Mouse (Mus musculus) thymus, postnatal 10 days (tissue): ENCODE data around the gene Eif5a.
"Not testable (repeated sequence)": the region's sequence is repeated elsewhere in the genome, so short reads cannot be mapped to it uniquely, and the experiment has no call there.

Experiments
- DNase-seq, 2 experiments: peaks; one replicate each; pipeline ENCODE4 v3.0.0; 2021; ENCODE audit warnings: low spot score in 2 of 2

The Eif5a gene

GRCm38 (mm10) chr11:69921114-69922011, at the start of gene Eif5a:
TSS of gene Eif5a (minus strand) at chr11:69921958.
- DNase-seq = peak; percentile 100

- DNase-seq = no peak
These were observed 49.0 kb upstream of the Eif5a start for GRCm38 (mm10) chr11:69970775-69971174.

- no peak for DNase-seq
These were observed 48.5 kb upstream of the Eif5a start for GRCm38 (mm10) chr11:69970222-69970621.

- no peak for DNase-seq
These were observed 47.0 kb upstream of the Eif5a start for GRCm38 (mm10) chr11:69968793-69969192.

- no peak for DNase-seq
These were observed 45.2 kb upstream of the Eif5a start for GRCm38 (mm10) chr11:69966860-69967517.

- no peak for DNase-seq
These were observed 44.5 kb upstream of the Eif5a start for GRCm38 (mm10) chr11:69966006-69966859.

- no peak for DNase-seq
These were observed 43.7 kb upstream of the Eif5a start for GRCm38 (mm10) chr11:69965271-69966005.

GRCm38 (mm10) chr11:69964650-69965270, 43.0 kb upstream of the Eif5a start, which contains the start of gene Cldn7:
TSS of gene Cldn7 (plus strand) at chr11:69964779.
- DNase-seq = no peak

GRCm38 (mm10) chr11:69961841-69962240, 40.1 kb upstream of the Eif5a start:
- no peak for DNase-seq

- no peak for DNase-seq
These were observed 38.9 kb upstream of the Eif5a start for GRCm38 (mm10) chr11:69960616-69961015.

- DNase-seq = no peak
These were observed 34.5 kb upstream of the Eif5a start for GRCm38 (mm10) chr11:69956218-69956617.

- not testable (repeated sequence) for DNase-seq
These were observed 33.9 kb upstream of the Eif5a start for GRCm38 (mm10) chr11:69955618-69956017.

GRCm38 (mm10) chr11:69953267-69953915, 31.6 kb upstream of the Eif5a start:
- no peak for DNase-seq

- DNase-seq = no peak
These were observed 30.5 kb upstream of the Eif5a start for GRCm38 (mm10) chr11:69952274-69952673.

- peak in 1 of 2 experiments; percentile 47 for DNase-seq
These were observed 29.2 kb upstream of the Eif5a start for GRCm38 (mm10) chr11:69950807-69951459.

GRCm38 (mm10) chr11:69948763-69949150, 27.0 kb upstream of the Eif5a start:
- peak; percentile 74 to 90 for DNase-seq

GRCm38 (mm10) chr11:69948066-69948762, 26.5 kb upstream of the Eif5a start, which contains the start of gene Slc2a4:
TSS of gene Slc2a4 (minus strand) at chr11:69948188.
- DNase-seq = peak; percentile 91 to 95

GRCm38 (mm10) chr11:69947337-69948065, 25.7 kb upstream of the Eif5a start:
- DNase-seq = no peak
